Mouse (Mus musculus): Measurements from ENCODE around the gene Amt.
"Not testable (repeated sequence)": the region's sequence is repeated elsewhere in the genome, so short reads cannot be mapped to it uniquely, and the experiment has no call there.

The Amt gene

GRCm38 (mm10) chr9:108308141-108308540 lies 11.5 kb downstream of the Amt start:
- peaks cover 52% of the 10 kb centered on the region for H3K36me3 ChIP-seq (ENCODE audit: insufficient read depth, low read length)
- H3K9me3 ChIP-seq (ENCODE audit: low read length), result no peaks in the 10 kb centered on the region
- H3K4me1 ChIP-seq (replicated peaks; ENCODE audit: low read depth, low read length), result peaks cover 65% of the 10 kb centered on the region
- peak overlapping the region; percentile 92 for H3K4me3 ChIP-seq (replicated peaks; ENCODE audit: low read length)
- no peak for TF ChIP-seq CTCF (conservative IDR thresholded peaks at IDR 0.05; ENCODE audit: low read length)
- TF ChIP-seq NANOG (IDR thresholded peaks at IDR 0.05; ENCODE audit: borderline replicate concordance, low read length), result no peak
- TF ChIP-seq POU5F1 (IDR thresholded peaks at IDR 0.05; ENCODE audit: borderline replicate concordance, low read length), result no peak
- H3K27me3 ChIP-seq (ENCODE audit: insufficient read depth, low read length), result no peaks in the 10 kb centered on the region

- H3K27me3 ChIP-seq (ENCODE audit: insufficient read depth, low read length), result no peaks in the 10 kb centered on the region
- peaks cover 83% of the 10 kb centered on the region for H3K4me1 ChIP-seq (replicated peaks; ENCODE audit: low read depth, low read length)
- no peak for TF ChIP-seq POU5F1 (IDR thresholded peaks at IDR 0.05; ENCODE audit: borderline replicate concordance, low read length)
- no peak for TF ChIP-seq NANOG (IDR thresholded peaks at IDR 0.05; ENCODE audit: borderline replicate concordance, low read length)
- no peak for TF ChIP-seq CTCF (conservative IDR thresholded peaks at IDR 0.05; ENCODE audit: low read length)
- peaks cover 84% of the 10 kb centered on the region for H3K36me3 ChIP-seq (ENCODE audit: insufficient read depth, low read length)
- H3K4me3 ChIP-seq (replicated peaks; ENCODE audit: low read length), result no peak overlapping the region
- no peaks in the 10 kb centered on the region for H3K9me3 ChIP-seq (ENCODE audit: low read length)
Observed at GRCm38 (mm10) chr9:108317572-108317971, 20.9 kb downstream of the Amt start.

- no peak overlapping the region for H3K4me3 ChIP-seq (replicated peaks; ENCODE audit: low read length)
- no peaks in the 10 kb centered on the region for H3K9me3 ChIP-seq (ENCODE audit: low read length)
- no peak for TF ChIP-seq NANOG (IDR thresholded peaks at IDR 0.05; ENCODE audit: borderline replicate concordance, low read length)
- TF ChIP-seq CTCF (conservative IDR thresholded peaks at IDR 0.05; ENCODE audit: low read length), result no peak
- TF ChIP-seq POU5F1 (IDR thresholded peaks at IDR 0.05; ENCODE audit: borderline replicate concordance, low read length), result no peak
- H3K36me3 ChIP-seq (ENCODE audit: insufficient read depth, low read length), result peaks cover 82% of the 10 kb centered on the region
- no peaks in the 10 kb centered on the region for H3K27me3 ChIP-seq (ENCODE audit: insufficient read depth, low read length)
- H3K4me1 ChIP-seq (replicated peaks; ENCODE audit: low read depth, low read length), result peaks cover 86% of the 10 kb centered on the region
Observed at GRCm38 (mm10) chr9:108318462-108318861, 21.8 kb downstream of the Amt start.

GRCm38 (mm10) chr9:108322054-108322453 lies 25.4 kb downstream of the Amt start:
- not testable (repeated sequence) for H3K27me3 ChIP-seq (ENCODE audit: insufficient read depth, low read length); H3K9me3 ChIP-seq (ENCODE audit: low read length); H3K4me3 ChIP-seq (replicated peaks; ENCODE audit: low read length)
- Histone ChIP-seq H3K36me3 (ENCODE audit: insufficient read depth, low read length) (peaks cover 85% of the 10 kb centered on the region), H3K4me1 (replicated peaks; ENCODE audit: low read depth, low read length) (peaks cover 89% of the 10 kb centered on the region)
- TF ChIP-seq CTCF (conservative IDR thresholded peaks at IDR 0.05; ENCODE audit: low read length), result peak; percentile 15

- H3K27me3 ChIP-seq (ENCODE audit: insufficient read depth, low read length), result no peaks in the 10 kb centered on the region
- H3K4me1 ChIP-seq (replicated peaks; ENCODE audit: low read depth, low read length), result peaks cover 61% of the 10 kb centered on the region
- no peak overlapping the region for H3K4me3 ChIP-seq (replicated peaks; ENCODE audit: low read length)
- TF ChIP-seq CTCF (conservative IDR thresholded peaks at IDR 0.05; ENCODE audit: low read length), result no peak
- no peak for TF ChIP-seq POU5F1 (IDR thresholded peaks at IDR 0.05; ENCODE audit: borderline replicate concordance, low read length)
- no peak for TF ChIP-seq NANOG (IDR thresholded peaks at IDR 0.05; ENCODE audit: borderline replicate concordance, low read length)
- no peaks in the 10 kb centered on the region for H3K9me3 ChIP-seq (ENCODE audit: low read length)
- peaks cover 87% of the 10 kb centered on the region for H3K36me3 ChIP-seq (ENCODE audit: insufficient read depth, low read length)
Observed at GRCm38 (mm10) chr9:108324784-108325183, 28.1 kb downstream of the Amt start.

- H3K4me3 ChIP-seq (replicated peaks; ENCODE audit: low read length), result no peak overlapping the region
- TF ChIP-seq CTCF (conservative IDR thresholded peaks at IDR 0.05; ENCODE audit: low read length) (no peak), NANOG (IDR thresholded peaks at IDR 0.05; ENCODE audit: borderline replicate concordance, low read length) (no peak), POU5F1 (IDR thresholded peaks at IDR 0.05; ENCODE audit: borderline replicate concordance, low read length) (no peak)
- no peaks in the 10 kb centered on the region for H3K27me3 ChIP-seq (ENCODE audit: insufficient read depth, low read length)
- peaks cover 89% of the 10 kb centered on the region for H3K36me3 ChIP-seq (ENCODE audit: insufficient read depth, low read length)
- peaks cover 52% of the 10 kb centered on the region for H3K4me1 ChIP-seq (replicated peaks; ENCODE audit: low read depth, low read length)
- no peaks in the 10 kb centered on the region for H3K9me3 ChIP-seq (ENCODE audit: low read length)
Observed at GRCm38 (mm10) chr9:108325811-108326210, 29.2 kb downstream of the Amt start.

- Histone ChIP-seq H3K27me3 (ENCODE audit: insufficient read depth, low read length) (no peaks in the 10 kb centered on the region), H3K9me3 (ENCODE audit: low read length) (no peaks in the 10 kb centered on the region), H3K4me3 (replicated peaks; ENCODE audit: low read length) (peak overlapping the region; percentile 96), H3K36me3 (ENCODE audit: insufficient read depth, low read length) (peaks cover 63% of the 10 kb centered on the region), H3K4me1 (replicated peaks; ENCODE audit: low read depth, low read length) (peaks cover 57% of the 10 kb centered on the region)
- no peak for TF ChIP-seq POU5F1 (IDR thresholded peaks at IDR 0.05; ENCODE audit: borderline replicate concordance, low read length)
- no peak for TF ChIP-seq NANOG (IDR thresholded peaks at IDR 0.05; ENCODE audit: borderline replicate concordance, low read length)
- TF ChIP-seq CTCF (conservative IDR thresholded peaks at IDR 0.05; ENCODE audit: low read length), result no peak
Observed at GRCm38 (mm10) chr9:108337848-108338550, 41.3 kb downstream of the Amt start.

- Histone ChIP-seq H3K9me3 (ENCODE audit: low read length) (no peaks in the 10 kb centered on the region), H3K4me3 (replicated peaks; ENCODE audit: low read length) (peak overlapping the region; percentile 96), H3K4me1 (replicated peaks; ENCODE audit: low read depth, low read length) (peaks cover 54% of the 10 kb centered on the region), H3K36me3 (ENCODE audit: insufficient read depth, low read length) (peaks cover 58% of the 10 kb centered on the region), H3K27me3 (ENCODE audit: insufficient read depth, low read length) (no peaks in the 10 kb centered on the region)
- TF ChIP-seq POU5F1 (IDR thresholded peaks at IDR 0.05; ENCODE audit: borderline replicate concordance, low read length), result no peak
- TF ChIP-seq NANOG (IDR thresholded peaks at IDR 0.05; ENCODE audit: borderline replicate concordance, low read length), result no peak
- TF ChIP-seq CTCF (conservative IDR thresholded peaks at IDR 0.05; ENCODE audit: low read length), result no peak
Observed at GRCm38 (mm10) chr9:108338551-108338885, 41.9 kb downstream of the Amt start.
